Mouse (Mus musculus): ENCODE measurements around the gene Fam98b. TPM values are rescaled to one million over a fixed set of nuclear protein-coding genes. Genes with fewer than 3 reads are reported as not detected.

The Fam98b gene
- polyA plus RNA-seq, 1 experiment from 2014 or later = 7.5 TPM

- no peak overlapping the region for H3K4me3 ChIP-seq (ENCODE audit: low read length)
- H3K27ac ChIP-seq (ENCODE audit: low read length) = no peak overlapping the region
- 91% methylated on average over 7 of the region's 7 CpGs for WGBS
- ATAC-seq (ENCODE audit: low FRiP score, low TSS enrichment) = no peak
- no peak overlapping the region for H3K9ac ChIP-seq (replicated peaks; ENCODE audit: low read length)
- no peaks in the 10 kb centered on the region for H3K36me3 ChIP-seq (ENCODE audit: insufficient read depth, low read length)
- H3K27me3 ChIP-seq (ENCODE audit: insufficient read depth, low read length) = no peaks in the 10 kb centered on the region
- H3K4me2 ChIP-seq (replicated peaks; ENCODE audit: low read depth, low read length) = no peak overlapping the region
- no peaks in the 10 kb centered on the region for H3K4me1 ChIP-seq (ENCODE audit: insufficient read depth, low read length)
- H3K9me3 ChIP-seq (ENCODE audit: low read length) = no peaks in the 10 kb centered on the region
Observed at GRCm38 (mm10) chr2:117288291-117288690, 38.8 kb downstream of the Fam98b start.

DNA sequence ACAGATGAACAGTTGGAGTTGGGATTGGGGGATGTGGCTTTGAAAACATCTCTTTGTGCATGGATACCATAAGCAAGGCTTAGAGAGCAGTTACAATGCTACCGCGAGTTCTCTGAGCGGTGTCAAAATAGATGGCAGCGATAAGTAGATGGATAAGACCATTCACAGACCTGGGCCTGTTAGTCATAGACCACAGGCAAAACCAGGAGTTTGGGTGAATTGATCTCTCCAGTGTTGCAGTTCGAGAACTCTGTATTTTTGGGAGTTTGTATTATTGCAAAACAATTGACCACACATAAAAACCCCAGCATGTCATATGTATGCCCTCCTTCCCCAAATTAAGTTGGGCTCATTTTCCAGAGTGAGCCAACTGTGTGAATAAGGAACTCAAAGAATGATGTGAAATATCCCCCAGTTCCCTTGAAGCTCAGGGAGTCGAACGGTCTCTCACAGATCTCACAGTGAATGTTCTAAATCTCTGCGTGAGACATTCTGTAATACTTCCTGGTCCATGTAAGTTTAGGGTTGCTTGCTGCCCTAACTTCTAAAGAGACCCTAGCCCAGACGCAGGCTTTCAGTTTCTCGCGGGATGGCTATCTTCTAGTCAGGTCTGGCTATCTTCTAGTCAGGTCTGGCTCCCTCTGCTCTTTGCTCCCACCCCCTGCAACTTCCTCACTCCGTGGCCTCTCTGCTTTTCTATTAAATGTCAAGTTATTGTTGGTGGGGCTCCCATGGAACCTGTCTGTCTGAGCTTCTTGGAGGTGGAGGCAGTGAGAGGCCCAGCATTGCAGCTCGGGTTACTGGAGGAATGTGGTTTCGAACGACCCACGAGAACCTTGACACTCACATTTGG is 50.3 kb downstream of the Fam98b start:
- Histone ChIP-seq H3K27me3 (ENCODE audit: insufficient read depth, low read length) (no peaks in the 10 kb centered on the region), H3K9ac (replicated peaks; ENCODE audit: low read length) (no peak overlapping the region), H3K4me2 (replicated peaks; ENCODE audit: low read depth, low read length) (no peak overlapping the region), H3K4me1 (ENCODE audit: insufficient read depth, low read length) (no peaks in the 10 kb centered on the region), H3K36me3 (ENCODE audit: insufficient read depth, low read length) (no peaks in the 10 kb centered on the region), H3K27ac (ENCODE audit: low read length) (no peak overlapping the region), H3K4me3 (ENCODE audit: low read length) (no peak overlapping the region), H3K9me3 (ENCODE audit: low read length) (no peaks in the 10 kb centered on the region)
- 79% methylated on average over 16 of the region's 16 CpGs for WGBS
- ATAC-seq (ENCODE audit: low FRiP score, low TSS enrichment) = no peak

DNA sequence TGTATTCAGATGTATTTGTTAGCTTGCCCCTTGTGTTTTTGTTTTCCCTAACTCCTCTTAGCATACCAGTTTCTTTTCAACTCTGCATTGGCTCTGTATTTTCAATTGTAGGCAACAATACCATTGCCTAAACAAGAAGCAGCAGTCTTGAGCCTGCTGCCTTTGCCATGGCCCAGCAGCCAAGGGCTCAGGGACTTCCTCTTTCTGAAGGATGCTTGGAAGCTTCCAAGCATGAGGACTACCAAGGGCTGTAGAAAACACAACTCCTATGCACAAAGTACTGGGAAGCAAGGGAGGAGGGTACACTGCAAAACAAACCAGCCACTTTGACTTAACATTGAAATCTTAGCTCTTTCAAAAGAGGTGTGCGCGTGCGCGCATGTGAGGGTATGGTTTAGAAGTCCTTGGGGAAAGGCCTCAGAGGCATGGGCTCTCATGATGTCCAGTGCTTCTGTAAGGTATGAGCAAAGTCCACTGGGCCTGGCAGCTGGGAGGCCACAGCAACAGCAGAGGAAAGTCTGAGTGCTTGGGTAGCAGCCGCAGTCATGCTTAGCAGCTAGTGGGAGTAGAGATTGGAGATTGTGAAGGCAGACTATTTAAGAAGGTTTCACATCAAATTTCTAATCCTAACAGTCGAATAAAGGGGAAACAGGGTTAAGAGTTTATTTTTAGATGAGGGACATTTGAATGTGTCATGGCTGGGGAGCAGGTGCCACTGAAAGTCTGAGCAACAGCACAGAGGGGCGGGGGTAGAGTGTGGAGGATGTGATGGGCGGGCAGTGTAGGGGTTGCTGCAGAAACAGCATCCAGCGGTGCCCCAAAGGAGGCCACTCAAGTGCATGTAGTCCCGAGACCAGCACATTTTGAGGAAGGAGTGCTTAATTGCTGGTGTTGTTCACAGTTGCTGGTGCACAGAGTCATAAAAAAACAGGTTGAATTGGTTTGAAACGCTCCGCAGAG is 54.1 kb downstream of the Fam98b start:
- no peak overlapping the region for H3K4me2 ChIP-seq (replicated peaks; ENCODE audit: low read depth, low read length)
- 86% methylated on average over 12 of the region's 12 CpGs for WGBS
- no peak overlapping the region for H3K9ac ChIP-seq (replicated peaks; ENCODE audit: low read length)
- H3K27ac ChIP-seq (ENCODE audit: low read length) = no peak overlapping the region
- no peaks in the 10 kb centered on the region for H3K27me3 ChIP-seq (ENCODE audit: insufficient read depth, low read length)
- H3K36me3 ChIP-seq (ENCODE audit: insufficient read depth, low read length) = no peaks in the 10 kb centered on the region
- no peaks in the 10 kb centered on the region for H3K9me3 ChIP-seq (ENCODE audit: low read length)
- no peak for ATAC-seq (ENCODE audit: low FRiP score, low TSS enrichment)
- no peaks in the 10 kb centered on the region for H3K4me1 ChIP-seq (ENCODE audit: insufficient read depth, low read length)
- no peak overlapping the region for H3K4me3 ChIP-seq (ENCODE audit: low read length)

DNA sequence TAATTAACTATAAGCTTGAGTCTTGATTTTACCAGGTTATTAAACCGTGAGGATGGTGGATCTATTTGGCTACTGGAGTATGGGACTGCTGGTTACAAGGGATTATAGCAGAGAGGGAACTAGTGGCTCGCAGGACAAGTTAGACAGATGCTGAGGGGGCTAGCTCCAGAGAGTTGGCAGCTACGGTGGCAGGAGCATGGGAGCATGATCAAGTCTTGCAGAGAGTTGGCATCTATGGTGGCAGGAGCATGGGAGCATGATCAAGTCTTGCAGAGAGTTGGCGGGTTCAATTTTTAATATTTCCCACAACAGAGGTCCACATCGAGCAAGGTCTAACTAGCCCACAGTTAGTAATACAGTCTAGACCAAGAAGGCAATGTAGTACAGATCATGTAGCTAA is 55.4 kb downstream of the Fam98b start:
- WGBS = 87% methylated on average over 5 of the region's 5 CpGs

DNA sequence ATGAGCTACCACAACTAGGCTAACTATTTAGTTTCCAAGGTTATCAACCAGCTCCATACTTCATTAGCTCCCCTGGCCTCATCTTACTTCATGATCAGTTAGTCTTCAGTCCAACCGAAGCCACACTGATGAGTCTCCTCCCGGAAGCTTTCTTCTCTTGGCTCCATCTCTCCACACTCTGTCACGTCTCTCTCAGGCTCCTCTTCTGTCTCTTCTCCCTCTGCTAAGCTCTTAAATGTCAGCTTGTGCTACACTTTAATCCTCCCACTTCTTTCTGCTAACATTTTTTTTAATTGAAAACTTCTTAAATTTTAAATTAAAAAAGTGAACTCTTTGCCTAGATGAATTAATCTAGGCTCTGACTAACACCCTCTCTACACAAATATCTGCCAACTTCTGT is 58.4 kb downstream of the Fam98b start:
- no peaks in the 10 kb centered on the region for H3K9me3 ChIP-seq (ENCODE audit: low read length)
- H3K4me1 ChIP-seq (ENCODE audit: insufficient read depth, low read length) = no peaks in the 10 kb centered on the region
- H3K9ac ChIP-seq (replicated peaks; ENCODE audit: low read length) = no peak overlapping the region
- no peak for ATAC-seq (ENCODE audit: low FRiP score, low TSS enrichment)
- no peak overlapping the region for H3K27ac ChIP-seq (ENCODE audit: low read length)
- no peak overlapping the region for H3K4me2 ChIP-seq (replicated peaks; ENCODE audit: low read depth, low read length)
- no peaks in the 10 kb centered on the region for H3K27me3 ChIP-seq (ENCODE audit: insufficient read depth, low read length)
- no peaks in the 10 kb centered on the region for H3K36me3 ChIP-seq (ENCODE audit: insufficient read depth, low read length)
- 87% methylated on average over 3 of the region's 3 CpGs for WGBS
- H3K4me3 ChIP-seq (ENCODE audit: low read length) = no peak overlapping the region

More for the DNA sequence above, 55.4 kb downstream of the Fam98b start:
- H3K9me3 ChIP-seq (ENCODE audit: low read length) = no peaks in the 10 kb centered on the region
- no peak overlapping the region for H3K4me3 ChIP-seq (ENCODE audit: low read length)
- H3K27me3 ChIP-seq (ENCODE audit: insufficient read depth, low read length) = no peaks in the 10 kb centered on the region
- no peak overlapping the region for H3K27ac ChIP-seq (ENCODE audit: low read length)
- H3K36me3 ChIP-seq (ENCODE audit: insufficient read depth, low read length) = no peaks in the 10 kb centered on the region
- no peak overlapping the region for H3K9ac ChIP-seq (replicated peaks; ENCODE audit: low read length)
- H3K4me1 ChIP-seq (ENCODE audit: insufficient read depth, low read length) = no peaks in the 10 kb centered on the region
- H3K4me2 ChIP-seq (replicated peaks; ENCODE audit: low read depth, low read length) = no peak overlapping the region
- no peak for ATAC-seq (ENCODE audit: low FRiP score, low TSS enrichment)

DNA sequence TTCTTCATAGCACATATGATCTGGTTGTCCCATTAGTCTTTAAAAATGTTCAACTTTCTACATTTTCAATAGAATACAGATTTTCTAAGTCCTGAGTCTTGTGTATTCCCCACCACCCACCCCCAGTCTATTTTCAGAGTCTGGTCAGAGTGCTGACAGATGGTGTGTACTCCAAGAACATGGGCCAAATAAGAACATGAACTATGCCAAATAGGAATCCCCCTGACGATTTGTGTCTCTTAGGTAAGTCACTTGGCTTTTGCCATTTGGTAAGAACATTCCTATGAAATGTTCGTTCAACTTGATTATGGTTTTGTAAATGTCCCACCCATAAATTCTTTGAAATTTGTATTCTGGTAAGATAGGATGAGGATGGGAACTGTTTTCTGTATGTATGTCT is 59.5 kb downstream of the Fam98b start:
- ATAC-seq (ENCODE audit: low FRiP score, low TSS enrichment) = no peak
- no peak overlapping the region for H3K4me2 ChIP-seq (replicated peaks; ENCODE audit: low read depth, low read length)
- H3K9ac ChIP-seq (replicated peaks; ENCODE audit: low read length) = no peak overlapping the region
- H3K4me3 ChIP-seq (ENCODE audit: low read length) = no peak overlapping the region
- H3K27ac ChIP-seq (ENCODE audit: low read length) = no peak overlapping the region
- no peaks in the 10 kb centered on the region for H3K9me3 ChIP-seq (ENCODE audit: low read length)
- H3K4me1 ChIP-seq (ENCODE audit: insufficient read depth, low read length) = no peaks in the 10 kb centered on the region
- no peaks in the 10 kb centered on the region for H3K36me3 ChIP-seq (ENCODE audit: insufficient read depth, low read length)
- WGBS = 87% methylated on average over 2 of the region's 2 CpGs
- H3K27me3 ChIP-seq (ENCODE audit: insufficient read depth, low read length) = no peaks in the 10 kb centered on the region

DNA sequence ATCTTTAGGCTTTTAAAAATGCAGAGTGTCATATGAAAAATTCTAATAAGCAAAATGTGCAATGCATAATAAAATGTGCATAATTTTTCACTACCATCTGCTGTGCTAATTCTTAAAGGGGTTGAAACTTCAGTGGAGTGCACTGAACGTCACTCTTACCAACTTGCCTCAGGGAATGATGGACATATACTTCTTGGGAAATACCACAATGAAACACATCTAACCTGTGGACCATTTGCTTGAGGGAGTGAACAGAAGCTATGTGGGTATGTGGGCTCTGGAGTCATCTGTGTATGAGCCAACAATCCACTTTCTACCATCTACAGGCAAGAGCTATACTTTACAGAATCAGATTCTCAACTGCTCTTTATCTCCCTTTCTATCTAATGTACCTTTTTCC is 61.8 kb downstream of the Fam98b start:
- Histone ChIP-seq H3K4me1 (ENCODE audit: insufficient read depth, low read length) (no peaks in the 10 kb centered on the region), H3K9ac (replicated peaks; ENCODE audit: low read length) (no peak overlapping the region), H3K27ac (ENCODE audit: low read length) (no peak overlapping the region), H3K4me3 (ENCODE audit: low read length) (no peak overlapping the region), H3K9me3 (ENCODE audit: low read length) (no peaks in the 10 kb centered on the region), H3K27me3 (ENCODE audit: insufficient read depth, low read length) (no peaks in the 10 kb centered on the region), H3K36me3 (ENCODE audit: insufficient read depth, low read length) (no peaks in the 10 kb centered on the region), H3K4me2 (replicated peaks; ENCODE audit: low read depth, low read length) (no peak overlapping the region)
- WGBS = 67% methylated on average over 1 of the region's 1 CpGs
- ATAC-seq (ENCODE audit: low FRiP score, low TSS enrichment) = no peak

DNA sequence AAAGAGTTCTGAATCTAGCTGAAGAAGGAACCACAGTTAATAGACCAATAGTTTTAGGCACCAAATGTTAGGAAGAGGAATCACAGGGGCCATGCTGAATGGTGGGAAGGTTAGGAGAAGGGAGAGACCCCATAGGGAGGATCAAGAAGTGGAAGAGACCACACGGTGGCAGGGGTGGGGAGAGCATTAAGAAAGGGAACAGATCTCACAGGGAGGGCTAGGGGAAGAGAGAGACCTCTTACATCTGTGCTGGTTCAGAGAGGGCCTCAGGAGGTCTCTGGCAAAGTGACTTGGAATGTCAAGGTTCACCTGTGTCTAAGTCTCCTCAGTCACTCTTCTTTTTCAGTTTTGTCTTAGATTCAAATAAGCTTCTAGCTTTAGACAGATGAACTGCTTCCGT is 62.5 kb downstream of the Fam98b start:
- Histone ChIP-seq H3K4me1 (ENCODE audit: insufficient read depth, low read length) (no peaks in the 10 kb centered on the region), H3K4me2 (replicated peaks; ENCODE audit: low read depth, low read length) (no peak overlapping the region), H3K36me3 (ENCODE audit: insufficient read depth, low read length) (no peaks in the 10 kb centered on the region), H3K4me3 (ENCODE audit: low read length) (no peak overlapping the region), H3K9me3 (ENCODE audit: low read length) (no peaks in the 10 kb centered on the region), H3K27ac (ENCODE audit: low read length) (no peak overlapping the region), H3K9ac (replicated peaks; ENCODE audit: low read length) (no peak overlapping the region), H3K27me3 (ENCODE audit: insufficient read depth, low read length) (no peaks in the 10 kb centered on the region)
- ATAC-seq (ENCODE audit: low FRiP score, low TSS enrichment) = no peak
- 65% methylated on average over 2 of the region's 2 CpGs for WGBS

DNA sequence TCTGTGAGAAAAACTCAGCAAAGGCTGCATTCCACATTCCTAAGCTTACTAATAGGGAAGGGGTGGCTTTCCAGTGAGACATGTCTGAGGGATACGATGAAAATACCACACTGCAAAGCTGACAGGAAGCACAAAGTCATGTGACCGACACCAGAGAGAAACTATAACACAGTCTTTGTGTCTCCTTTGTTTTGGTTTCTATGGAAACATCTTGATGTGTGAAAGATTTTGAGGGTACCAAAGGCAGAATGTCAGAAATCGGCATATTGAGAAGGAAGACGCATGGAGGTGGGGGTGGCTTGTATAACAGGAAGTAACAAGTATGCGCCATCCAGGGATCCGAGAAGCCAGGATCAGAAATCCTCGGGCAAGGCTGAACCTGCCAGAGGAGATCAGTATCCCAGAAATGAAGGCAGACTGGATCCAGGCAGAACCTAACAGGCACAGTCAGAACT is 62.9 kb downstream of the Fam98b start:
- no peaks in the 10 kb centered on the region for H3K27me3 ChIP-seq (ENCODE audit: insufficient read depth, low read length)
- WGBS = 74% methylated on average over 7 of the region's 7 CpGs
- H3K9ac ChIP-seq (replicated peaks; ENCODE audit: low read length) = no peak overlapping the region
- no peaks in the 10 kb centered on the region for H3K36me3 ChIP-seq (ENCODE audit: insufficient read depth, low read length)
- no peak overlapping the region for H3K4me3 ChIP-seq (ENCODE audit: low read length)
- H3K4me2 ChIP-seq (replicated peaks; ENCODE audit: low read depth, low read length) = no peak overlapping the region
- no peaks in the 10 kb centered on the region for H3K9me3 ChIP-seq (ENCODE audit: low read length)
- ATAC-seq (ENCODE audit: low FRiP score, low TSS enrichment) = no peak
- no peaks in the 10 kb centered on the region for H3K4me1 ChIP-seq (ENCODE audit: insufficient read depth, low read length)
- H3K27ac ChIP-seq (ENCODE audit: low read length) = no peak overlapping the region

Measured in kidney, embryonic 16.5 days (tissue).